Mouse (Mus musculus): ENCODE results near the gene Snx12. TPM values are rescaled to one million over a fixed set of nuclear protein-coding genes. Genes with fewer than 3 reads are reported as not detected.

Gene Snx12
- polyA plus RNA-seq, 1 experiment from 2014 or later = 75.1 TPM

DNA sequence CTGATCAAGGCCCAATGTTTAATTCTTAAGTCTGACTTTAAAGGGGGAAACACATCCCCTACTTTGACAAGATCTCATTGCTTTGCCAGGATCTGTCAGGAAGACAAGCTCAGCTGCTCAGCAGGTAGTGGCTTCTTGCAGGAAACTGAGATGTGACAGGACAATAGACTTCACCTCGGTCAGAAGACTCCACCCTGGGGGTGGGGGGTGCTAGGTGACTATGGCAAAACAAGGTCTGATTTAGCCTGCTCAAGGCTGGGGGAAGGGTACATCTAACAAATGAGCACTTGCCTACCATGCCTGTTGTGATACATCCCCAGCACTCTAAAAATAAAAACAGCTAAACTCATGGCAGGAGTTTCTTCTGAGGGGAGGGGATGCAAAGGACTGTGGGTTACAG, 22.6 kb upstream of the Snx12 start:
- in situ Hi-C loops (cut with MboI; ENCODE audit: low pct_unique_long_range_greater_than_20kb) = no loop called here
- TF ChIP-seq CTCF (IDR thresholded peaks at IDR 0.05) = no peak
- no peak for ATAC-seq
- ChIA-PET POLR2A (no interaction called here), CTCF (no interaction called here)
- no peak for DNase-seq (ENCODE audit: low read depth, low spot score)
- H3K27me3 ChIP-seq = peaks cover 34% of the 10 kb centered on the region

DNA sequence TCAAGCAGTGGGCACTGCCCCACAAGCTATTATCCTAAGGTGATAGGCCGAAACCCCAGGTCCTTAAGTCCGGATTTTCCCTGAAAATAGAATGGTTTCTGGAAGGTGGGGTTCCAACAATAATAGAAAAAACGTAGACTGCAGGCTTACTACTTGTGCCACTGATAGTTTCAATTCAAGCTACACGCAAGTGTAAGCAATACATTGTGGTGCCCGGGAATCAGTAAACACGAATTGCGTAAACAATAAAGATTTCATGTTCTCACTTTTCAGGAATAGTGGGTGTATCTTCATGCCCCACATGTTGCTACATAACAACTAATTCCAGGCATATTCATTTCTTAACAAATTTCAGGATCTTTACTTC, 416 bp upstream of the Snx12 start:
- ChIA-PET POLR2A (no interaction called here), CTCF (interaction anchor here (1.4 kb wide), 1 partner anchor 91 kb away, joined by 6 read pairs; no protein-coding TSS in a partner anchor)
- peaks cover 13% of the 10 kb centered on the region for H3K27me3 ChIP-seq
- no peak for TF ChIP-seq CTCF (IDR thresholded peaks at IDR 0.05)
- in situ Hi-C loops (cut with MboI; ENCODE audit: low pct_unique_long_range_greater_than_20kb) = no loop called here
- ATAC-seq (no peak), DNase-seq (ENCODE audit: low read depth, low spot score) (no peak)

DNA sequence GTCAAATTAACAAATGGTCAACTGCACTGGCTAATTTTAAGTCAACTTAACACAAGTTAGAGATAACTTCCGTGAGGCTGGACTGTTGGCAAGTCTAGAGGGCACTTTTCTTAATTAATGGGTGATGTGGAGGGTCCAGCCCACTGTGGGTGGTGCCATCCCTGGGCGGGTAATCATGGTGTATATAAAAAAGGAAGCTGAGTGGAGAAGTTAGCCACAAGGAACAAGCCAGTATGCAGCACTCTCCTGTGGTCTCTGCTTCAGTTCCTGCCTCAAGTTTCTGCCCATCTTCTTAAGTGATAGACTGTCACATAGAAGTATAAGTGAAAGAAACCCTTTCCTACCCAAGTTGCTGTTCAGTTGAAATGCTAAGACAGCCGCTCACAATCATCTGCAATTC, 33.1 kb downstream of the Snx12 start:
- ChIA-PET CTCF (interaction anchor here (1.0 kb wide), 1 partner anchor 10 kb away, joined by 3 read pairs; no protein-coding TSS in a partner anchor), POLR2A (no interaction called here)
- ATAC-seq = no peak
- peaks cover 30% of the 10 kb centered on the region for H3K27me3 ChIP-seq
- no peak for TF ChIP-seq CTCF (IDR thresholded peaks at IDR 0.05)
- no peak for DNase-seq (ENCODE audit: low read depth, low spot score)
- in situ Hi-C loops (cut with MboI; ENCODE audit: low pct_unique_long_range_greater_than_20kb) = no loop called here

DNA sequence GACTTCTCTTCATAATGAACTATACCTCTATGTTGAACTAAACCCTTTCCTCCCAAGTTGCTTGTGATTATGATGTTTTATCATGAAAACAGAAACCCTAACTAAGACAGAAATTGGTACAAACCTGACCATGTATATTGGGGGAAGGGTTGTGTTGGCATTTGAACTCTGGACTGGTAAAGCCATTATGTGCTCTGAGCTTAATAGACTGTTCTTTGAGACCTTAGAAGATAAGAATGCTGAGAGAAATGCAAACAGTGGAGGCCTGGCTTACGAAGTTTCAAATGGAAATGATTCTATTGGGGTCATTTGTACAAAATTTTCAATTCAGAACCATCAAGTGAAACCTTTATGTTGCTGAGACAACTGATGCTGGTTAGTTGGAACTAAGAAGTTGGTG, 34.7 kb downstream of the Snx12 start:
- CTCF ChIA-PET = no interaction called here
- DNase-seq (ENCODE audit: low read depth, low spot score) (no peak), ATAC-seq (no peak)
- POLR2A ChIA-PET = interaction anchor here (0.7 kb wide), 1 partner anchor 1327 kb away, joined by 5 read pairs; no protein-coding TSS in a partner anchor
- H3K27me3 ChIP-seq = peaks cover 38% of the 10 kb centered on the region
- TF ChIP-seq CTCF (IDR thresholded peaks at IDR 0.05) = no peak
- in situ Hi-C loops (cut with MboI; ENCODE audit: low pct_unique_long_range_greater_than_20kb) = no loop called here

DNA sequence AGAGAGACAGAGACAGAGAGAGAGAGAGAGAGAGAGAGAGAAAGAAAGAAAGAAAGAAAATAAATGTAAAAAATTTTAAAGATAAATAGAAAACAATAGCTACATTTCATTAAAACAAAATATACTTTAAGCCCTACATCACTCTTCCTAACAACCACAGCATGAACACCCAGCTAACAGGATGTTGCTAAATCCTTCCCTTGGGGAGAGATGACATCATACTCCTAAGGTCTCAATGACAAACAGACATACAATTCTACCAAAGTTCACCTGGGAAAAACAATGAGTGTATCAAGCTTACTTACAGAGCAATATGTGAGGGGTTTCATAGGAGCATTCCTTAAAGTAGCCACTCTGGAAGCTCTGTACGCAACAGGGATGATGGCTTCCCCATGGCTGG, 49.0 kb downstream of the Snx12 start:
- ChIA-PET CTCF (no interaction called here), POLR2A (no interaction called here)
- DNase-seq (ENCODE audit: low read depth, low spot score) (no peak), ATAC-seq (no peak)
- peaks cover 18% of the 10 kb centered on the region for H3K27me3 ChIP-seq
- in situ Hi-C loops (cut with MboI; ENCODE audit: low pct_unique_long_range_greater_than_20kb) = no loop called here
- no peak for TF ChIP-seq CTCF (IDR thresholded peaks at IDR 0.05)

DNA sequence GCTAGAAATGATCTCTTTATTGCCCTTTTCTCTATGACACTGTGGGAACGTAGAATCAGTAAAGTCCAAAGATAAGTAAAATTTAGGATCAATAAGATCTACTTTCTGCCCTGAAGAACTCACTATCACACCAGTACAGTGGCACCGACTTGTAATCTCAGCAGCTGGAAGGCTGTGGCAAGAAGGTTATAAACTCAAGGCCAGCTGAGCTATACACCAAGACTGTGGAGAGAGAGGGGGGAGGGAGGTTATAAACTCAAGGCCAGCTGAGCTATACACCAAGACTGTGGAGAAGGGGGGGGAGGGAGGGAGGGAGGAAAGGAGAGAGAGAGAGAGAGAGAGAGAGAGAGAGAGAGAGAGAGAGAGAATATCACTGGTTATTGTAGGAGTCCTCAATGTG, 53.9 kb downstream of the Snx12 start:
- no peak for TF ChIP-seq CTCF (IDR thresholded peaks at IDR 0.05)
- DNase-seq (ENCODE audit: low read depth, low spot score) = no peak
- H3K27me3 ChIP-seq = peaks cover 42% of the 10 kb centered on the region
- ATAC-seq = no peak
- ChIA-PET CTCF (no interaction called here), POLR2A (no interaction called here)
- in situ Hi-C loops (cut with MboI; ENCODE audit: low pct_unique_long_range_greater_than_20kb) = no loop called here

DNA sequence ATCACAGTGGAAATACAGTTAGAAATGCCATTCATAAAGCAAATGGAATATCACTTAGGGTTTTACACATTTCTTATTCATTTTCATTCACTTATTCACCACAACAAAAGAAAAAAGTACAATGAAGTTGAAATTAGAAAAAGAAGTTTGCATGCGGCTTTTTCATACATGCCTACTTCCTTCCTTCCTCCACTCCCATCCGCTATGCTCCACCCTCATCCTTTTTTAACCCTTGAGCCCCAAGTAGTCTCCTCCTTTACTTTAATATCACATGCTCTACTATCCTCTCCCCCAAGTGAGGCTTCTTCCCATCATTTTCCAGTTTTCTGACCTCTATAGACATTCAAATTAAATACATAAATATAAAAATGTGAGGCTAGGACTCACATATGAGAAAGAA, 58.6 kb downstream of the Snx12 start:
- ChIA-PET CTCF (interaction anchor here (1.0 kb wide), 1 partner anchor 11 kb away, joined by 3 read pairs; no protein-coding TSS in a partner anchor), POLR2A (no interaction called here)
- TF ChIP-seq CTCF (IDR thresholded peaks at IDR 0.05) = no peak
- no peak for DNase-seq (ENCODE audit: low read depth, low spot score)
- no peak for ATAC-seq
- in situ Hi-C loops (cut with MboI; ENCODE audit: low pct_unique_long_range_greater_than_20kb) = no loop called here
- H3K27me3 ChIP-seq = peaks cover 39% of the 10 kb centered on the region

DNA sequence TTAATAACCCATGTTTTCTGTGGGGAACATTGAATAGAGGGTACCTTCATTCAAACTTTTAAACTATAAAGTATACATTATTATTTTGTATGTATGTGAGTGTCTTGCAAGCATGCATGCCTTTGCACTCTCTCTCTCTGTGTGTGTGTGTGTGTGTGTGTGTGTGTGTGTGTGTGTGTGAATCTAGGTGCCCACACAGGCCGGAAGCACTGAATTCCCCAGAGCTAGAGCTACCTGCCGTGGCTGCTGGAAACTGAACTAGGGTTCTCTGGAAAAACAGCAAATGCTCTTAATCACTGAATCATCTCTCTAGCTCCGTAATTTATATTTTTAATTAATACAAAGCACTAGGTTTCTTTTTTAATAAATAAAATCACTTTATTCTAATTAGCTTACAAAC, 59.1 kb downstream of the Snx12 start:
- no peak for DNase-seq (ENCODE audit: low read depth, low spot score)
- peaks cover 42% of the 10 kb centered on the region for H3K27me3 ChIP-seq
- ChIA-PET POLR2A (no interaction called here), CTCF (no interaction called here)
- in situ Hi-C loops (cut with MboI; ENCODE audit: low pct_unique_long_range_greater_than_20kb) = no loop called here
- no peak for ATAC-seq
- no peak for TF ChIP-seq CTCF (IDR thresholded peaks at IDR 0.05)

DNA sequence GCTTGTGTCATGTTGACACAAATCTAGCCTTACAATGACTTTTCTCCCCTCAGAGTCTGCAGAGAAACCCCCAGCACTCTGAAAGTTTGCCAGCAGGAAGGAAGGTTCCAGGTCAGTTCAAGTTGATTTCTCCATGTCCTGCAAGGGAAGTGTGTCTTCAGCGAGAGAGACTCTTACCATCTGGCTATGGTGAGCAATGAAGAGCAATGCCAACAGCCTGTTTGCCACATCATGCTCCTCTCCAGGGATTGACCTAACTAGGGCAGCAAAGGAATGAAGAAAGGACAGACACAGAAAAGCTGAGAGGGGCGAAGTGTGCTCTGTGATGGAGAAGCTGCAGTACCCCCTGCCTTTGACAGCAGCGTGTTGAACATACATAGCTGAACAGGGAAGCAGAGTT, 59.8 kb downstream of the Snx12 start:
- ChIA-PET POLR2A (interaction anchor here (0.7 kb wide), 1 partner anchor 1389 kb away, joined by 4 read pairs; no protein-coding TSS in a partner anchor), CTCF (no interaction called here)
- in situ Hi-C loops (cut with MboI; ENCODE audit: low pct_unique_long_range_greater_than_20kb) = no loop called here
- H3K27me3 ChIP-seq = peaks cover 40% of the 10 kb centered on the region
- DNase-seq (ENCODE audit: low read depth, low spot score) (no peak), ATAC-seq (no peak)
- TF ChIP-seq CTCF (IDR thresholded peaks at IDR 0.05) = no peak

DNA sequence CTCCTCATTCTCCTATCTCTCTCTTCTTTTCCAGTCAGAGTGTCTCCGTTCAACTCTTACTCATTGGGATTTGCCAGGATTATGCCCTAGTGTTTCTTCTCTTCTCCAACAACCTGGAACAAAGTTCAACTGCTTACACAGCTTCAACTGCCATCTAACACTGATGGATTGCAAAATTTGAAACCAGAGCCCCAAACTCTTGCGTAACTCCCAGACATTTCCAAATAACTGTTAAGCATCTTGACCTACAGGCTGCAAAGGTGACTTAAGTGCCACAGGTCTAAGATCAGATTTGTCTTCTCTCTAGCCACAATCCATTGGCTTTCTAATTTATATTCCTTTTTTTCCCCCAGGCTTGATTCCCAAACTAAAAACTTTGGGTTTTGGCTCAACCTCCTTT, 64.9 kb downstream of the Snx12 start:
- TF ChIP-seq CTCF (IDR thresholded peaks at IDR 0.05) = no peak

DNA sequence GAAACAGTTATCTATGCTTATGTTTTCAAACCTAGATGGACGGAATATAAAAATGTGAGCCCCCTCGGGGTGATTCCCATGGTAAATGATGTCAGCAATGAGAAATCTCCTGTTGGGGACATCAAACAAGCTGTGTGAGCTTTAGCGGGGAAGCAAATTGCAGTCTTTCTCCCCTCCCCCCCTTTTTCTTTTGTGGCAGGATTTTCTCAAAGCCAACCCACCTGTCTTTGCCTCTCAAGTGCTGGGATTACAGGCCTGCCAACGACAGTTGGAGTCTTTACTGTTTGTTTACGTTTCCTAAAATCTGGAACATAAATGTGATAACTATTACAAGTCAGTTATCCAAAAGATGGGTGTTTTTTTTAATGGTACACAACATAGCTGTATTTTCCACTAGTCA, 66.0 kb downstream of the Snx12 start:
- no peak for ATAC-seq
- TF ChIP-seq CTCF (IDR thresholded peaks at IDR 0.05) = no peak
- peaks cover 31% of the 10 kb centered on the region for H3K27me3 ChIP-seq
- CTCF ChIA-PET = interaction anchor here (1.0 kb wide), 1 partner anchor 25 kb away, joined by 3 read pairs; no protein-coding TSS in a partner anchor
- POLR2A ChIA-PET = interaction anchor here (0.7 kb wide), 1 partner anchor 100 kb away, joined by 3 read pairs; no protein-coding TSS in a partner anchor
- no peak for DNase-seq (ENCODE audit: low read depth, low spot score)
- in situ Hi-C loops (cut with MboI; ENCODE audit: low pct_unique_long_range_greater_than_20kb) = no loop called here

More for the DNA sequence above, 64.9 kb downstream of the Snx12 start:
- CTCF ChIA-PET = no interaction called here
- DNase-seq (ENCODE audit: low read depth, low spot score) (no peak), ATAC-seq (no peak)
- peaks cover 26% of the 10 kb centered on the region for H3K27me3 ChIP-seq
- in situ Hi-C loops (cut with MboI; ENCODE audit: low pct_unique_long_range_greater_than_20kb) = no loop called here
- POLR2A ChIA-PET = no interaction called here

DNA sequence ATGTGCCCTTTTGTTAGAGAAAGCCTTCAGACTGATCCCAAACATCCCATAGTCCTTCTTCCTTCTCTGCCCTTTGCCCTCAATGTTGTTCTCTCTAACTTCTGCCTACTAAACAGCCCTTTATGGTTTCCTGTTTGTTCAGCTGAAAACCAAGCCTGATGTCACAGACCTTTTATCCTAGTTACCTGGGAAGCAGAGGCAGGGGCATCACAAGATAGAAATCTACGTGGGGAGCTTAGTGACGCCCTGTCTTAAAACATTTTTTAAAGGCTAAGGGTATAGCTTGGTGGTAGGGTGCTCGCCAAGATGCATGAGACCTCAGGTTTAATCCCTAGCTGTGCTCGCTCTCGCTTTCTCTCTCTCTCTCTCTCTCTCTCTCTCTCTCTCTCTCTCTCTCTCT, 74.9 kb downstream of the Snx12 start:
- peaks cover 10% of the 10 kb centered on the region for H3K27me3 ChIP-seq
- no peak for TF ChIP-seq CTCF (IDR thresholded peaks at IDR 0.05)
- ChIA-PET CTCF (interaction anchor here (0.8 kb wide), 1 partner anchor 10 kb away, joined by 4 read pairs; no protein-coding TSS in a partner anchor), POLR2A (no interaction called here)
- DNase-seq (ENCODE audit: low read depth, low spot score) (no peak), ATAC-seq (no peak)
- in situ Hi-C loops (cut with MboI; ENCODE audit: low pct_unique_long_range_greater_than_20kb) = loop anchor here (25.0 kb wide), 1 partner anchor 365 kb away; no protein-coding TSS in a partner anchor
